Mouse (Mus musculus): Measurements from ENCODE around the gene Scyl3. TPM values are rescaled to one million over a fixed set of nuclear protein-coding genes. Genes with fewer than 3 reads are reported as not detected.

Gene Scyl3
- 7.3 and 10.1 TPM in 2 replicates for polyA plus RNA-seq (2012; rRNA removed; ENCODE audit: low replicate concordance)

GRCm38 (mm10) chr1:163928846-163929245 is at the start of gene Scyl3:
TSS of gene Scyl3 (plus strand) at chr1:163929100.

GRCm38 (mm10) chr1:163994721-163995608 is 66.1 kb downstream of the Scyl3 start, which contains the start of the genes BC055324 and Mettl18:
TSS of gene BC055324 (minus strand) at chr1:163994796.
TSS of gene Mettl18 (plus strand) at chr1:163994889.

Other genes with a start within 250 kb of the Scyl3 start
- gene Mettl11b, start 203.9 kb upstream of the Scyl3 start, polyA plus RNA-seq (2012; rRNA removed; ENCODE audit: low replicate concordance), result 0.14 TPM in 1 of 2 replicates, not detected in the other
- 3.1 and 5.8 TPM in 2 replicates for gene Kifap3, start 149.5 kb upstream of the Scyl3 start, polyA plus RNA-seq (2012; rRNA removed; ENCODE audit: low replicate concordance)
- 0.63 and 1.6 TPM in 2 replicates for gene BC055324, start 65.7 kb downstream of the Scyl3 start, polyA plus RNA-seq (2012; rRNA removed; ENCODE audit: low replicate concordance)
- 0.19 and 0.62 TPM in 2 replicates for gene Mettl18, start 65.8 kb downstream of the Scyl3 start, polyA plus RNA-seq (2012; rRNA removed; ENCODE audit: low replicate concordance)
- gene Sele, start 119.1 kb downstream of the Scyl3 start, polyA plus RNA-seq (2012; rRNA removed; ENCODE audit: low replicate concordance), result 0.65 and 0.92 TPM in 2 replicates
- gene Sell, start 132.9 kb downstream of the Scyl3 start, polyA plus RNA-seq (2012; rRNA removed; ENCODE audit: low replicate concordance), result 37.1 and 46.6 TPM in 2 replicates
- 3.7 and 6.9 TPM in 2 replicates for gene Selp, start 186.2 kb downstream of the Scyl3 start, polyA plus RNA-seq (2012; rRNA removed; ENCODE audit: low replicate concordance)
- gene F5, start 222.7 kb downstream of the Scyl3 start, polyA plus RNA-seq (2012; rRNA removed; ENCODE audit: low replicate concordance), result 1.1 and 1.8 TPM in 2 replicates